Mouse (Mus musculus) midbrain, embryonic 16.5 days (tissue): ENCODE data around the gene Cd3eap. TPM values are rescaled to one million over a fixed set of nuclear protein-coding genes. Genes with fewer than 3 reads are reported as not detected.
A peak's percentile ranks its signal among the peaks of the same experiment; 100 is the strongest.

ENCODE experiments used
- ATAC-seq: fragments of 200-750 bp; cut with Nextera tagmentation; 2 replicates; pipeline ENCODE4 v1.8.0; 2017; ENCODE audit warnings: moderate TSS enrichment
- H3K27ac ChIP-seq: fragments of 300-500 bp; sonication (generic); 2 replicates; pipeline ENCODE4 v1.5.1; 2014; ENCODE audit warnings: mild to moderate bottlenecking, low read length, mixed read lengths
- H3K27me3 ChIP-seq: fragments of 300-500 bp; sonication (generic); 2 replicates; pipeline ENCODE4 v1.6.1; 2014; ENCODE audit warnings: low read depth, low read length, mixed read lengths; ENCODE audit not compliant: control insufficient read depth, insufficient read depth
- H3K36me3 ChIP-seq: fragments of 300-500 bp; sonication (generic); 2 replicates; pipeline ENCODE4 v1.6.1; 2014; ENCODE audit warnings: mild to moderate bottlenecking, low read length, moderate library complexity, mixed read lengths; ENCODE audit not compliant: control insufficient read depth, insufficient read depth
- H3K4me1 ChIP-seq: fragments of 300-500 bp; sonication (generic); 2 replicates; pipeline ENCODE4 v1.6.1; 2014; ENCODE audit warnings: mild to moderate bottlenecking, low read length, mixed read lengths; ENCODE audit not compliant: control insufficient read depth, insufficient read depth
- H3K4me2 ChIP-seq: fragments of 300-500 bp; sonication (generic); 2 replicates; pipeline ENCODE4 v1.6.1; 2014; ENCODE audit warnings: mild to moderate bottlenecking, low read length, mixed read lengths
- H3K4me3 ChIP-seq: fragments of 300-500 bp; sonication (generic); 2 replicates; pipeline ENCODE4 v1.5.1; 2014; ENCODE audit warnings: low read depth, mild to moderate bottlenecking, low read length, moderate library complexity, mixed read lengths
- H3K9ac ChIP-seq: fragments of 300-500 bp; sonication (generic); 2 replicates; pipeline ENCODE4 v1.6.1; 2014; ENCODE audit warnings: low read depth, low read length, mixed read lengths
- H3K9me3 ChIP-seq: fragments of 300-500 bp; sonication (generic); replicated peaks from 2 replicates; pipeline ENCODE4 v1.6.1; 2014; ENCODE audit warnings: mild to moderate bottlenecking, low read length, mixed read lengths; ENCODE audit not compliant: control insufficient read depth, poor library complexity, severe bottlenecking
- WGBS: fragments of 180-500 bp; shearing (Covaris S2); extraction: QIAGEN DNeasy Blood & Tissue Kit; methylation state at CpG from one replicate; pipeline ENCODE4 v1.1.7; 2014; 5-methylcytosine and 5-hydroxymethylcytosine counted together
- polyA plus RNA-seq: library from polyadenylated mRNA; unstranded; fragments of >200 nt; fragmentation: Nextera tagmentation; extraction: Ambion mirVana; gene quantifications from 2 replicates; pipeline ENCODE4 v1.2.1, GENCODE M21; 2015

Cd3eap gene
- polyA plus RNA-seq, 1 experiment from 2014 or later = 24.1 TPM

DNA sequence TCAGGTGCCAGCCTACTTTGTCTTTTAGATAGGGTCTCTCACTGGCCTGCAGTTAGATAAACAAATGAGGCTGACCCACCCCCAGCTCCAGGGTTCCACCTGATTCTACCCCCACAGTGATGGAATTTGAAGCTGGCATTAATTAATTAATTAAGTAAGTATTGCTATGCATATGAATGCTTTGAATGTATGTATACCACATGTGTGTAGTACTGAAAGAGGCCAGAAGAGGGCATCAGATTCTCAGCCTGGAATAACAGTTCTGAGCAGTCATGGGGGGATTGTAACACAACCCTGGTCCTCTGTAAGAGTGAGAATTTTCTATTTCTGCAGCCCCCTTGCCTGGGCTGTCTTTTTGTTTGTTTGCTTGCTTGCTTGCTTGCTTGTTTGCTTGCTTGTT, 30.9 kb downstream of the Cd3eap start:
- H3K9ac ChIP-seq = no peak overlapping the region
- no peak overlapping the region for H3K27ac ChIP-seq
- H3K9me3 ChIP-seq = no peaks in the 10 kb centered on the region
- H3K27me3 ChIP-seq = no peaks in the 10 kb centered on the region
- H3K4me2 ChIP-seq = no peak overlapping the region
- H3K4me1 ChIP-seq = peaks cover 25% of the 10 kb centered on the region
- no peak for ATAC-seq
- no peaks in the 10 kb centered on the region for H3K36me3 ChIP-seq
- H3K4me3 ChIP-seq = no peak overlapping the region

DNA sequence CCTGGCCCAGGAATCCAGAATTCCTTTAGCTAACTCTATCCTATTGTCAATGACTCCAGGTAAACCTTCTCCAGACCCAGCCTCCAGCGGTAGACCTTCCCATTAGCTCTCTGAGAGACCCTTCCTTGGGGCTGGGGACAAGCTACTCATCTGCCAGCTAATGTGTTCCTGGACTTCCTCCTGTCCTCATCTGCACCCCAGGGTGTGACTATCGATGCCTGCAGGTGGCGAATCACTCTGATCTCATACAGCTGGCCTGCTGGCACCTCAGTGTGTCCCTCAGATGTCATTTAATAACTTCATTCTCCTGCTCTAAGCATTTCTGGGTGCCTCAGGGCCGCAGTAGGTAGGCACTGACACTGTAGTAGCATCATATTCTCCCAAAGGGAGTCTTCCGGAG, 31.5 kb downstream of the Cd3eap start:
- Histone ChIP-seq H3K4me3 (no peak overlapping the region), H3K9ac (no peak overlapping the region), H3K4me2 (no peak overlapping the region; the same call in 1 of the 2 replicates), H3K4me1 (peaks cover 23% of the 10 kb centered on the region), H3K27ac (no peak overlapping the region), H3K36me3 (no peaks in the 10 kb centered on the region), H3K9me3 (no peaks in the 10 kb centered on the region), H3K27me3 (no peaks in the 10 kb centered on the region)
- no peak for ATAC-seq
- WGBS = 78% methylated on average over 5 of the region's 5 CpGs

DNA sequence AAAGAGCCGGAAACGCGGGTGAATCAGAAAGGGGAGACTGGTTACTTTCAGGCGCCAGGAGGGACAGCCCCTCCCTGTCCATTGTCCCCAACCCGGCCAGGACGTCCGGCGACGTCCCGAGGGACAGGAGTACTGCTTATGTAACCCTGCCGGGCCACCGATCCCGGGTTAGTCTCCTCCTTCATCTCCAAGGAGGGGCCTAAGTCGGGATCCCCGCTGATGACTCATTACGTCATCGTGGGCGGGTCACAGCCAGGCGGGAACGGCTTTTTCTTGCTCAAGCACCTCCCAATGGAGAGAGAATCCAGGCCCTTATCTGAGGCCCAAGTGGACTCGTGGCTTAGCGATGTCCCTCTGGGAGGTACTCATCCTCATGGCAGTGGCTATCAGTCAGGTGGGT, 32.2 kb downstream of the Cd3eap start:
- 0 out of 2 replicates have a peak, but pooled peaks have one; percentile 18 for ATAC-seq
- under 1% methylated on average over 22 of the region's 22 CpGs for WGBS
- peak overlapping the region; percentile 14; the same call in 1 of the 2 replicates for H3K27ac ChIP-seq

DNA sequence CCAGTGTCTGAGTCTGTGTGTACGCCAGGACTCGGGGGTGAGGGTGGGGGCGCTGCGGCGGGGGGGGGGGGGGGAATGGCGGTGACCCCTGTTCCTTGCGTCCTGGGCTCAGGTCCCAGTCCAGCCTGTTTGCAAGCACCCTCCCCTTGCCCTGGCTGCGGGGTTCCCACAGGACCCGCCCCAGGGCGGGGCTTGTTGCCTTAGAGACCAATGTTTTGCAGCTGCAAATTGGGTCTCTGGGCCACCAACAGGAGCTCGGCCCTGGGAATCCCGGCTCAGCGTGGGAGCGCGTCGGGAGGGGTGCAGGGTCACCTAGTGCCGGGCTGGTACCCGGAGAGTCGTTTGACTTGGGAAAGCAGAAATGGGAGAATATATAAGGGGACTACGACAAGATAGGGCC, 32.9 kb downstream of the Cd3eap start:
- ATAC-seq = peak; percentile 29
- H3K9ac ChIP-seq = no peak overlapping the region
- WGBS = 1% methylated on average over 19 of the region's 20 CpGs
- no peaks in the 10 kb centered on the region for H3K27me3 ChIP-seq
- no peaks in the 10 kb centered on the region for H3K9me3 ChIP-seq
- H3K4me1 ChIP-seq = peaks cover 15% of the 10 kb centered on the region
- H3K27ac ChIP-seq = peak overlapping the region; percentile 14; the same call in 1 of the 2 replicates
- peak overlapping the region; percentile 45 for H3K4me3 ChIP-seq
- no peaks in the 10 kb centered on the region for H3K36me3 ChIP-seq
- peak overlapping the region; percentile 80 for H3K4me2 ChIP-seq

More for the DNA sequence above, 32.2 kb downstream of the Cd3eap start:
- Histone ChIP-seq H3K4me2 (peak overlapping the region; percentile 80), H3K9me3 (no peaks in the 10 kb centered on the region), H3K27me3 (no peaks in the 10 kb centered on the region), H3K4me3 (peak overlapping the region; percentile 45), H3K36me3 (no peaks in the 10 kb centered on the region), H3K9ac (peak overlapping the region; percentile 56), H3K4me1 (peaks cover 19% of the 10 kb centered on the region)

DNA sequence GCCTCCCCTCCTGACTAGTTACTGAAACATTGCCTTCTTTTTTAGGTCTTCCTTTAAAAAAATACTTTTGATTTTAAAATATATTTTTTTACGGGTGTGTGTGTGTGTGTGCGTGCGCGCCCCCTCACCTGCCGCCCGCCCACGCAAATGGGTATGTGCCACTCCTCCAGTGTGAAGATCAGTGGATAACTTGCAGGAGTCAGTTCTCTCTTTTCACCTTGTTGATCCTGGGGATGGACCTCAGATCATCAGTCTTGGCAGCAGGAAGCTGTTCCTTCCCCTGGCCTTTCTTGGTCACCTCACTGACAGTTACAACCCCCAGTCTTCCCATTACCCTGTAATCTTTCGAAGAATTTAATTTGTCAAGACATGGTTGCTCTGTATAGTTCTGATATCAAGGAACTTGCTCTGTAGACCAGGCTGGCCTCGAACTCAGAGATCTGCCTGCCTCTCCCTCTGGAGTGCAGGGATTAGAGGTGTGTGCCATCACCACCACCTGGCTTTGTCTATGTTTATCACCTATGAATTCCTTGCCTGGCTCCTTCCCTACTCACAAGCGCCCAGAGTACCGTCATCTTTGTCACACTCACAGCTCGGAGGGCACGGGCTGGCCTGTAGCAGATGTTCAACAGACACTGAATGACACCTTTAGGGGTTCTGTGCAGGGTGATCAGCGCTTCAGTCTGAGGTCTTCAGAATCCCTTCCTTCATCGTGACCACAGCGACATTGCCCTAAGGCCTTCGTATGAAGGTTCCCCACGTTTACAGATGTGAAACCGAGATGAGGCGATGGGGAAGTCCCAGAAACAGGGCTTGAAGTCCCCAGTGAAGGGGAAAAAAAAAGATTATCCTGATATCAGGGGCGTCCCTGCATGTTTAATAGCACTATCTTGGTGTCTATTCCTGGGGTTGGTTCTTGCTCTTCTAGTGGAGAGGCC, 33.8 kb downstream of the Cd3eap start:
- Histone ChIP-seq H3K9me3 (no peaks in the 10 kb centered on the region), H3K27ac (no peak overlapping the region), H3K4me2 (no peak overlapping the region), H3K4me1 (peaks cover 20% of the 10 kb centered on the region), H3K27me3 (no peaks in the 10 kb centered on the region), H3K36me3 (no peaks in the 10 kb centered on the region), H3K9ac (no peak overlapping the region), H3K4me3 (no peak overlapping the region)
- 77% methylated on average over 21 of the region's 21 CpGs for WGBS
- ATAC-seq = no peak

DNA sequence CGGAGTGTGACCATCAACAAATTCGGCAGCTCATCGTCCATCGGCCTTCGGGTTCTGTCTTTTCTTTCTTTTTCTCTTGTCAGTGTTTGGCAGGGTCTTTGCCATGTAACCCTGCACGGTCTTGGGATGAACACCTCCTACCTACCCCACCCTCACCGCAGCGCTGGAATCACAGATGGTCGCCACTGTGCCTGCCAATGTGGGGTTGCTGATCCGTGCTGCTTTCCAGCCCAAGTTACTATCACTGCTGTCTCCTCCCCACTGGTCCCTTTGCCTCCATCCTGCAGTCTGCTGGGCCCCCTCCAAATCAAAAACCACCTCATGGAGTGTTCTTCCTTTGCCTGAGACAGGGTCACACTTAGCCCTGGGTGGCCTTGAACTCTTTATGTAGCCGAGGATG, 35.1 kb downstream of the Cd3eap start:
- H3K4me1 ChIP-seq = peaks cover 27% of the 10 kb centered on the region
- no peaks in the 10 kb centered on the region for H3K36me3 ChIP-seq
- 84% methylated on average over 11 of the region's 11 CpGs for WGBS
- ATAC-seq = no peak
- no peak overlapping the region for H3K27ac ChIP-seq
- no peaks in the 10 kb centered on the region for H3K9me3 ChIP-seq
- no peak overlapping the region for H3K9ac ChIP-seq
- H3K27me3 ChIP-seq = no peaks in the 10 kb centered on the region
- no peak overlapping the region for H3K4me2 ChIP-seq
- no peak overlapping the region for H3K4me3 ChIP-seq

DNA sequence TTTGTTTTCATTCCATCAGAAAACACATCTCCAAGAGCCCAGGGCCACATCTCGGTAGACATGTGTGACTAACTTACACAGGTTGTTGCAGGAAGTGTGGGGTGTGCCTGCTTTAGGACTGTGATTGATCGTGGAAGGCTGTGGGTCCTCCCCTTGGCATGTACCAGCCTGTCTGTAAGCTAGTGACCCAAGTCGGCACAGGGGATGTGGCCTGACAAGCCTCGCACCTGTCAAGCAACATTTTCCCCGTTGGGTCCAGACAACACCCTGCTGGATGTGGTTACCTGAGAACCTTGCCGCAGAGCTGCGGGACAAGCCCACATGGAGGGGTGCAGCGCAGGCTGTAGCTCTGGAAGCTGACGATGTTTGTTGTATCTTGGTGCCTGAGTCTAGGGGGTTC, 36.8 kb downstream of the Cd3eap start:
- no peaks in the 10 kb centered on the region for H3K9me3 ChIP-seq
- peaks cover 2% of the 10 kb centered on the region; the same call in 1 of the 2 replicates for H3K27me3 ChIP-seq
- no peak for ATAC-seq
- H3K36me3 ChIP-seq = no peaks in the 10 kb centered on the region
- H3K27ac ChIP-seq = no peak overlapping the region
- 63% methylated on average over 9 of the region's 9 CpGs for WGBS
- no peak overlapping the region for H3K4me3 ChIP-seq
- no peak overlapping the region for H3K9ac ChIP-seq
- peaks cover 26% of the 10 kb centered on the region for H3K4me1 ChIP-seq
- no peak overlapping the region for H3K4me2 ChIP-seq

DNA sequence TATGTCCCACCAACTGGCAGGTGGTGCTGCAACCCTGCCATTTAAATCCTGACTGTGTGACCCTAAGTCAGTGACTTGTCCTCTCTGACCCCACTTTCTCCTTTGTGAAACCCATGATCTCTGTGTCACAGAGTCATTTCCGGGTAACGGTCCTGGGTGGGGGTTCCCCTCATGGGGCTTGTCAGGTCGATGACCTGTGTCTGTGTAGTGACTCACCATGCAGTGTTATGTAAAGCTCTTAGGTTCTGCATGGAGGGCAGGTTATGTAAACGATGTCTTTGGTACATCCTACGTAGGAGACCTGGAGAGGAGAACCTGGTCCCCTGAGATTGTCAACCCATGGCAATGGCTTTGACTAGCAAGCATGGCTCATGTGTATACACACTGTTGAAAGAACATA, 37.8 kb downstream of the Cd3eap start:
- Histone ChIP-seq H3K4me1 (peaks cover 15% of the 10 kb centered on the region), H3K4me2 (no peak overlapping the region), H3K27me3 (peaks cover 2% of the 10 kb centered on the region; the same call in 1 of the 2 replicates), H3K27ac (no peak overlapping the region), H3K9me3 (no peaks in the 10 kb centered on the region), H3K36me3 (no peaks in the 10 kb centered on the region), H3K4me3 (no peak overlapping the region), H3K9ac (no peak overlapping the region)
- no peak for ATAC-seq
- 74% methylated on average over 5 of the region's 5 CpGs for WGBS

DNA sequence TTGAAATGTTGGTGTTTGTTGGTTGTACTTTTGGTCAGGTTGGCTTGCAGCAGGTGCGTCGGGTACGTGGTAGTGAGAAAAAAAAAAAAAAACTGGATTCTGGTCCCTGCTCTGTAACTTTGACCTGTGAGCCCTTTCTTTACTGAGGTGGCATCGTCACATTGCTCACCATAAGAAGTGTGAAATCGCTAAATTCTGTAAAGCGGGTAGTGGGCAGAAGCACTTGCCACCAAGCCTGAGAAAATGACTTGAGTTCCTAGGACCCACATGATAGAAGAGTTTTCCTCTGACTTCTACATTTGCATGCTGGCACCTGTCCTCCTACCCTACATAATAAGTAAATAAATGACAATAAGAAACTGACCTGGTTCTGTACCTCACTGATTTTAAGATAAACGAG, 38.6 kb downstream of the Cd3eap start:
- Histone ChIP-seq H3K36me3 (no peaks in the 10 kb centered on the region), H3K9me3 (no peaks in the 10 kb centered on the region), H3K4me3 (peak overlapping the region; percentile 60; the same call in 1 of the 2 replicates), H3K27ac (peak overlapping the region; percentile 53; the same call in 1 of the 2 replicates), H3K27me3 (peaks cover 2% of the 10 kb centered on the region; the same call in 1 of the 2 replicates), H3K4me2 (peak overlapping the region; percentile 80), H3K4me1 (peaks cover 12% of the 10 kb centered on the region), H3K9ac (peak overlapping the region; percentile 50; the same call in 1 of the 2 replicates)
- ATAC-seq = no peak
- 41% methylated on average over 7 of the region's 7 CpGs for WGBS
